Mouse (Mus musculus): Measurements from ENCODE around the gene Arrdc5. TPM values are rescaled to one million over a fixed set of nuclear protein-coding genes. Genes with fewer than 3 reads are reported as not detected.
"Not testable (repeated sequence)": the region's sequence is repeated elsewhere in the genome, so short reads cannot be mapped to it uniquely, and the experiment has no call there.

The Arrdc5 gene
- total RNA-seq, 2 experiments from 2014 or later: not detected

GRCm38 (mm10) chr17:56259301-56260037 is 40.6 kb downstream of the Arrdc5 start:
- no peak for DNase-seq
- intact Hi-C loops (cut with DNase I; ENCODE audit: low total_unique reads): no loop called here

GRCm38 (mm10) chr17:56258812-56259211 is 41.3 kb downstream of the Arrdc5 start:
- DNase-seq; intact Hi-C loops (cut with DNase I; ENCODE audit: low total_unique reads): not testable (repeated sequence)

GRCm38 (mm10) chr17:56258269-56258668 is 41.8 kb downstream of the Arrdc5 start:
- intact Hi-C loops (cut with DNase I; ENCODE audit: low total_unique reads); DNase-seq: not testable (repeated sequence)

GRCm38 (mm10) chr17:56257181-56257894 is 42.7 kb downstream of the Arrdc5 start:
- peak; percentile 26 for DNase-seq
- intact Hi-C loops (cut with DNase I; ENCODE audit: low total_unique reads): no loop called here

- peak; percentile 92 for DNase-seq
- intact Hi-C loops (cut with DNase I; ENCODE audit: low total_unique reads): no loop called here
These were observed 43.7 kb downstream of the Arrdc5 start, which contains the start of gene Fem1a for GRCm38 (mm10) chr17:56256239-56256881. Gene Fem1a, plus strand, starts transcription at chr17:56256810.

GRCm38 (mm10) chr17:56255863-56256238 is 44.2 kb downstream of the Arrdc5 start:
- intact Hi-C loops (cut with DNase I; ENCODE audit: low total_unique reads): no loop called here
- DNase-seq: peak; percentile 99

GRCm38 (mm10) chr17:56255429-56255828 is 44.7 kb downstream of the Arrdc5 start:
- intact Hi-C loops (cut with DNase I; ENCODE audit: low total_unique reads): no loop called here
- peak; percentile 39 for DNase-seq

GRCm38 (mm10) chr17:56254695-56255094 is 45.4 kb downstream of the Arrdc5 start:
- no peak for DNase-seq
- intact Hi-C loops (cut with DNase I; ENCODE audit: low total_unique reads): loop anchor here (5.0 kb wide), 1 partner anchor 122 kb away; no protein-coding TSS in a partner anchor

- DNase-seq: peak; percentile 57
- intact Hi-C loops (cut with DNase I; ENCODE audit: low total_unique reads): loop anchor here (5.0 kb wide), 1 partner anchor 119 kb away; no protein-coding TSS in a partner anchor
These were observed 48.8 kb downstream of the Arrdc5 start for GRCm38 (mm10) chr17:56251136-56251829.

GRCm38 (mm10) chr17:56245608-56246007 is 54.5 kb downstream of the Arrdc5 start:
- DNase-seq: no peak
- intact Hi-C loops (cut with DNase I; ENCODE audit: low total_unique reads): loop anchor here (5.0 kb wide), 1 partner anchor 43 kb away; no protein-coding TSS in a partner anchor

Other genes with a start within 250 kb of the Arrdc5 start
- gene Ubxn6, start 225.3 kb downstream of the Arrdc5 start, total RNA-seq (2021): 10 to 100 TPM; 38.3 to 38.9 TPM
- gene Hdgfl2, start 220.7 kb downstream of the Arrdc5 start, total RNA-seq (2021): 10 to 100 TPM; 27.7 TPM
- gene Plin4, start 190.5 kb downstream of the Arrdc5 start, total RNA-seq (2021): 100 to 1,000 TPM; 127 to 310 TPM
- 10 to 100 TPM; 17.6 to 48.3 TPM for gene Plin5, start 182.7 kb downstream of the Arrdc5 start, total RNA-seq (2021)
- gene Lrg1, start 178.3 kb downstream of the Arrdc5 start, total RNA-seq (2021): 1 to 10 TPM; 2.9 to 5.6 TPM
- 10 to 100 TPM in 1 of 2 experiments, 1 to 10 TPM in 1; 9.8 to 12.1 TPM for gene Sema6b, start 159.9 kb downstream of the Arrdc5 start, total RNA-seq (2021)
- gene Tnfaip8l1, start 137.8 kb downstream of the Arrdc5 start, total RNA-seq (2021): 1 to 10 TPM; 3.5 TPM
- 10 to 100 TPM; 23.4 to 26.4 TPM for gene Mydgf, start 116.4 kb downstream of the Arrdc5 start, total RNA-seq (2021)
- 10 to 100 TPM; 20.8 to 22.0 TPM for gene Dpp9, start 81.4 kb downstream of the Arrdc5 start, total RNA-seq (2021)
- 100 to 1,000 TPM; 101 to 117 TPM for gene Fem1a, start 43.5 kb downstream of the Arrdc5 start, total RNA-seq (2021)
- gene Ticam1, start 23.5 kb downstream of the Arrdc5 start, total RNA-seq (2021): 1 to 10 TPM; 5.3 to 7.1 TPM
- 10 to 100 TPM; 32.8 to 55.8 TPM for gene Plin3, start 7.4 kb downstream of the Arrdc5 start, total RNA-seq (2021)
- gene Uhrf1, start 3.0 kb upstream of the Arrdc5 start, total RNA-seq (2021): 1 to 10 TPM; 5.4 to 7.4 TPM
- gene Kdm4b, start 25.8 kb upstream of the Arrdc5 start, total RNA-seq (2021): 10 to 100 TPM; 24.1 to 27.2 TPM
- 10 to 100 TPM; 38.2 to 44.4 TPM for gene Ptprs, start 176.2 kb upstream of the Arrdc5 start, total RNA-seq (2021)
- gene Znrf4, start 212.1 kb upstream of the Arrdc5 start, total RNA-seq (2021): not detected